Mouse (Mus musculus) ES-Bruce4 (cell line): ENCODE data around the gene Prcp.

ENCODE experiments used
- CTCF ChIP-seq: IDR thresholded peaks from one replicate; pipeline ENCODE4 v1.8.1; 2011; ENCODE audit warnings: low read depth, low read length
- POLR2A ChIP-seq: IDR thresholded peaks from one replicate; pipeline ENCODE4 v1.8.1; 2011; ENCODE audit warnings: low read length; ENCODE audit not compliant: insufficient read depth

GRCm38 (mm10) chr7:92890618-92891230 is 16.5 kb downstream of the Prcp start:
- TF ChIP-seq CTCF, result no peak
- no peak for TF ChIP-seq POLR2A
